Mouse (Mus musculus) liver, postnatal 0 days (tissue): ENCODE results near the gene Dync2li1.

Experiments used
- CTCF ChIP-seq: sonication (generic); IDR thresholded peaks from 2 replicates; pipeline ENCODE4 v1.5.1; 2016; ENCODE audit warnings: antibody characterized with exemption, low read depth
- EP300 ChIP-seq: IDR thresholded peaks from 2 replicates; pipeline ENCODE4 v1.6.1; 2016; ENCODE audit warnings: antibody characterized with exemption, low read depth, mild to moderate bottlenecking

- TF ChIP-seq CTCF (no peak), EP300 (no peak)
Measured at GRCm38 (mm10) chr17:84657422-84657732, 31.1 kb downstream of the Dync2li1 start.
